ENCODE assay signal across 8 mouse cellular contexts in the genomic region with DNA sequence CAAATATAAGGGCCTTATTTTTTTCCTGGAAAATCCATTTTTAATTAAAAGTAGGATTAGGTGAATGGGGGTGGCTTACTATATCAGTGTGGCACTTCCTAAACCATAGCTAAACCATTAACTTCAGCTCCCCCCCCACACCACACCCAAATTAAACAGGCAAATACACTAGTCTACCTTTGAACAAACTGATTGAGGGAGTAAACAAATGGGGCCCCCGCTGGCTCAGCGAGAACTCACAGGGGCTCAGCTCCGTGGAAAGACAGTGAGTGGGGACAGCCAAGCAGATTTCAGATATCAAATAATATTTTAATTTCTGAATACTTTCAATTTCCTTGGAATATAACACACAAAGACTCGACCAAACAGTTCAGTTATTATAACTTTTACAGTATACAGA. TPM values are rescaled to one million over a fixed set of nuclear protein-coding genes. Genes with fewer than 3 reads are reported as not detected.
DNase-seq lines count a peak whose midpoint lies in the region; ATAC-seq and TF ChIP-seq lines count a peak whose summit lies in the region.

No protein-coding gene starts in this region.

- H3K9ac ChIP-seq in forebrain, embryonic 13.5 days = peak overlapping the region; percentile 85
- H3K9ac ChIP-seq in neural tube, embryonic 12.5 days = peak overlapping the region; percentile 84

- peak overlapping the region; percentile 80 for H3K4me2 ChIP-seq in forebrain, embryonic 13.5 days
- H3K4me2 ChIP-seq in neural tube, embryonic 12.5 days (replicated peaks) = peak overlapping the region; percentile 82

- H3K4me1 ChIP-seq in kidney, adult 2 months (ENCODE audit: control insufficient read depth, insufficient read depth, low read length) = peaks cover 9% of the 10 kb centered on the region; the same call in 1 of the 2 replicates
- peaks cover 27% of the 10 kb centered on the region for H3K4me1 ChIP-seq in forebrain, embryonic 13.5 days
- H3K4me1 ChIP-seq in neural tube, embryonic 12.5 days = peaks cover 60% of the 10 kb centered on the region

- H3K27me3 ChIP-seq in kidney, adult 2 months (replicated peaks; ENCODE audit: control insufficient read depth, insufficient read depth, low read length) = no peaks in the 10 kb centered on the region
- H3K27me3 ChIP-seq in forebrain, embryonic 13.5 days = peaks cover 81% of the 10 kb centered on the region
- no peaks in the 10 kb centered on the region for H3K27me3 ChIP-seq in neural tube, embryonic 12.5 days (replicated peaks)

- no peak for TF ChIP-seq CTCF in kidney, adult 2 months (conservative IDR thresholded peaks at IDR 0.05; ENCODE audit: insufficient read depth, insufficient read length, low read depth, low read length)

- H3K36me3 ChIP-seq in kidney, adult 2 months (ENCODE audit: control insufficient read depth, insufficient read depth, low read length) = peaks cover 17% of the 10 kb centered on the region
- H3K36me3 ChIP-seq in forebrain, embryonic 13.5 days (ENCODE audit: poor library complexity, severe bottlenecking) = peaks cover 11% of the 10 kb centered on the region
- H3K36me3 ChIP-seq in neural tube, embryonic 12.5 days = peaks cover 21% of the 10 kb centered on the region

- 12% methylated on average over 4 of the region's 4 CpGs for WGBS in kidney, adult 2 months
- WGBS in forebrain, embryonic 13.5 days = 8% methylated on average over 4 of the region's 4 CpGs
- WGBS in neural tube, embryonic 12.5 days = 5% methylated on average over 4 of the region's 4 CpGs

- H3K9me3 ChIP-seq in forebrain, embryonic 13.5 days (replicated peaks) = no peaks in the 10 kb centered on the region
- H3K9me3 ChIP-seq in neural tube, embryonic 12.5 days = no peaks in the 10 kb centered on the region

- no peak overlapping the region for H3K27ac ChIP-seq in kidney, adult 2 months (ENCODE audit: insufficient read depth, low read depth, low read length)
- H3K27ac ChIP-seq in forebrain, embryonic 13.5 days = peak overlapping the region; percentile 49
- H3K27ac ChIP-seq in neural tube, embryonic 12.5 days = no peak overlapping the region

- peak; percentile 43 for DNase-seq in kidney, adult 2 months
- no peak for DNase-seq in kidney, postnatal 14 days
- peak; percentile 51 for DNase-seq in kidney, postnatal 10 days
- DNase-seq in ovary, postnatal 36 days (ENCODE audit: low spot score) = no peak
- DNase-seq in testis, postnatal 10 days (ENCODE audit: low spot score) = no peak
- no peak for DNase-seq in ovary, adult 18-20 months (ENCODE audit: low spot score)

- peak overlapping the region; percentile 32; the same call in 1 of the 2 replicates for H3K4me3 ChIP-seq in kidney, adult 2 months (ENCODE audit: insufficient read depth, low read depth, low read length)
- H3K4me3 ChIP-seq in forebrain, embryonic 13.5 days = peak overlapping the region; percentile 56
- peak overlapping the region; percentile 24 for H3K4me3 ChIP-seq in neural tube, embryonic 12.5 days

- ATAC-seq in forebrain, embryonic 13.5 days = no peak
- ATAC-seq in neural tube, embryonic 12.5 days (ENCODE audit: low FRiP score, low read depth) = no peak

- no peak for TF ChIP-seq POLR2A in kidney, adult 2 months (IDR thresholded peaks at IDR 0.05; ENCODE audit: low read depth, low read length)

RNA-seq across cellular contexts. Expression of a gene that starts 13.4 kb away (rescaled TPM):
- polyA plus RNA-seq in kidney, adult 2 months (2012; rRNA removed) = 193 and 288 TPM in 2 replicates
- polyA plus RNA-seq in forebrain, embryonic 13.5 days (2015; fragmentation: Nextera tagmentation; extraction: Ambion mirVana) = 97.9 and 132 TPM in 2 replicates
- polyA plus RNA-seq in neural tube, embryonic 12.5 days (2016; fragmentation: Nextera tagmentation; extraction: Ambion mirVana) = 101 and 103 TPM in 2 replicates

Comparison
In these comparisons a context has a peak if more than half of its experiments do, and no peak if none do; other contexts are left out.
1. DNase-seq: peak in kidney, adult 2 months (single experiment) and kidney, postnatal 10 days (single experiment); none in kidney, postnatal 14 days (single experiment), ovary, postnatal 36 days (single experiment), testis, postnatal 10 days (single experiment) and ovary, adult 18-20 months (single experiment).
2. Peak in every context shown above with its lines, with median percentiles within 50 percentile points of each other: H3K4me3 ChIP-seq.